Mouse (Mus musculus): ENCODE measurements at regions not wholly inside any gene's neighbourhood (a gene's known extent, or its start where the extent isn't known, plus 50 kb on each side); places are given as distances from the start of the nearest gene placed in this dataset.

DNA sequence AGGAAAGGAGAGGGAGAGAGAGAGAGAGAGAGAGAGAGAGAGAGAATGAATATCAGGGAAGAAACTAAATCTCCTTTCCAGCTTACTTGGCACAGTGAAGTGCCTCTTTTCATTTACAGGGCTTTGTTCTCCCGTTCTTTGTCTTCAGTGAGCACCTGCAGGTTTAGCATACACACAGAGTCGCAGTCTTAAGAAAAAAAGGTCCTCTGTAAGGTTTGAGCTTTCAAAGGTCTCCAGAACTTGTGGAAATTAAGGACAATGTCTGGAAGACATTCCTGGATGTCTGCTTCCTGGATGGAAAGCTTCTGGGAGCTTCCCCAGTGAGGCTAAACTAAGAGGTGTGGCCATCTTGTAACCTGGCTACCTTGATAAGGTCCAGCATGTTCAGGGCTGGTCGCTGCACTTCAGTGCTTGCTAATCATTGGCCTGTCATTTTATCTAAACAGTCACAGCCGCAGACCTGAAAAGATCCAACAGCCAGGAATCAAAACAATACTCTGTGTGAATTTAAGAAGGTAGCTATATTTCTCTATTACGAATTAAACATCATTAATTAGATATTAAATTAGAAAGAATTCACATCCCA lies 113.1 kb upstream of the Ralgapa2 start:
- DNase-seq: no peak

DNA sequence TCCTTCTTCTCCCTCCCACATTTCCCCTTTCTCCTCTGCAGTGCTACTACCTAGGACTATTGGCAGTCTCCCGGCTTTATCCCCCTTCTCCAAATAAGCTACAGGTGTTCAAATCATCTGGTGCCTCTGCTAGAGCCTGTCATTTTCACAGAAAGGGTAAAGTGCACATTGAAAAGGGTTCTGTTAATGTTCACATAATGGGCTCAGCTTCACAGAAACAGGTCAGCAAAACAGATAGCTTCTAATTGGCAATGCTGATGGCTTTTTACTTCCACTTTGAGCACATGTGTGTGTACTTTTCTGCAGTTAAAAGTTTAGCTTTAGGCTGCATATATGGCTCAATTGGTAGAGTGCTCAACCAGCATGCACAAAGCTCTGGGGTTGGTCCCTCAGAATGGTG lies 114.4 kb upstream of the Ralgapa2 start:
- peak; percentile 3 for DNase-seq

DNA sequence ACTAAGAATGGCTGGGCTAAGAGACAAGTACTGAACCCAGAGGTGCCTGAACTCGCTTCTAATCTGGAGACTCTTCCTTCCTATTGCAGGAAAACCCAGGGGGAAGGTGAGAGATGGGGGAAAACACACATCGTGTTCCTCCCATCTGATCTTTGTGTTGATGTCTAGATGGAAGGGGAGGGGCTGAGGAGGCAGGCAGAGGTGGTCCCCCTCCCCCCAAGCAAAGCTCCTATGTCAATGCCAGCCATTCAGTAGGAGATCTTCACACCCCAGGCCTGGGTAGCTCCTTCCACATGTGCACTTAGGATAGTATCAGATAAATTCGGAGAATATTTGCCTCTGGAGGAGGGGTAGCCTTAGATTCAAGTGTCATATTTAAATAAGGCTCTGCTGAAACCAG lies 118.0 kb upstream of the Ralgapa2 start:
- no peak for DNase-seq

DNA sequence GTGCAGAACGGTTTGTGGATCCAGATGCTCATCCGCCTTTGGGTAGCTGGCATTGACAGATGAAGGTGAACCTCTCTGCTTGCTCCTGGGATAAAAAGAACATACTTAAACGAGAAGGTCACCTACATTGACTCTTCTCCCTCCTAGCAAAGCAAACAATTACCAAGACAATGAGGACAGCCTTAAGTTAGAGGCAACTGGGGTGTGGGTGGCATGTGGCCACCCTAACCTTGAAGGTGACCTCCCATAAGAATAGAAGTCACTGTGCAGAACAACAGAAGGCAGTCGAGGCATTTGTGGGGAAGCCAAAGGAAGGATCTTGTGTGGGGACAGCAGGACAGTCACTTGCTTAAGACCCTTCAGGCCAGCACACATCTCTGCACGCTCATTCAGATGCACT lies 119.0 kb upstream of the Ralgapa2 start:
- no peak for DNase-seq

GRCm38 (mm10) chr2:146633329-146634070 lies 121.4 kb upstream of the Ralgapa2 start:
- DNase-seq: peak; percentile 59

- DNase-seq: no peak
Measured at GRCm38 (mm10) chr2:146637573-146637972, 125.4 kb upstream of the Ralgapa2 start.

DNA sequence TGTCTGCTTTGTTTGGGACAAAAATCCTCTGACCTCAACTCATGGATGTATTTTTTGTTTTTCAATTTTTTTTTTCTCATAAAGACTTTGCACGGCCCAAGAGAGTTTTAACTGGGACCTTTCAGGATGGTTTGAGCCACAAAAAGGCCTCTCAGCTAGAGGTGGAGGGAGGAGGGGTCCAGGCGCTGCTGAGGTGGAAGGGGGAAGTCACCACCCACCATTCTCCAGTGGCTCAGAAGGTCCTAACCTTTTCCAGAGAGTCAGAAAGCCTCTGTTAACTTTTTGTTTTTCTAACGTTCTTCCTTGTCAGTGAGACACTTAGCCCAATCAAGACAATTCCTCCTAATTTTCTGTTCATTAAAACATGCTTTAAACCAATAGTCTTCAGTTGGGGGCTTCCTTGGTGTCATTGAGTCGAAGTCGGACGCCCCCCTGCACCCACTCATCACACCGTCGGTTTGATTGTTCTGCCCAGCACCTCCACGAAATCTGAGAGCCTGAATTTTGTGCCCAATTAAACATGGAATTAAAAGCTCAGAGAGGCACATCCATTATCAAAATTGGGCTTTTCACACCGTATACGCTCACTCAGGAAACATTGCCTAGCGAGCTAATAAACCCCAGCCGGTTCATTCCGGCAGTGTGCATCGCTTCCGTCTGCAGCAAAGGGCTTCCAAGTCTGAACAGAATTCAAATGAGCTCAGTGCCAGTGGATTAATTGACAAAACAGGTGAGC lies 134.3 kb upstream of the Ralgapa2 start:
- no peak for DNase-seq

DNA sequence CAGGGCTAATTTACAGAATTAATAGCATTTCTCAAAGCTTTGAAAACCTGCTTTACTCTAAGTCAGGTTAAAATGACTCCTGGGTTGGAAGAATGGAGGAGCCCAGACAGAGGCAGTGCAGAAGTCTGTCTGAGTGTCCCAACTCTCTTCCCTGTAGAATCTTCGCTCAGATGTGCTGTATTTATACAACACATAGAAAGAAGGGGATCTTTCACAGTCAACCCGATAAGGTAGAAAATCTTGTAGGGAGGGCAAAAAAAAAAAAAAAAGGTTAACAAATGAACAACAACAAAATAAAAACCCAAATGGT lies 134.8 kb upstream of the Ralgapa2 start:
- no peak for DNase-seq

- DNase-seq: no peak
Measured at GRCm38 (mm10) chr2:146661346-146661745, 149.2 kb upstream of the Ralgapa2 start.

- no peak for DNase-seq
Measured at GRCm38 (mm10) chr2:146672761-146673160, 160.6 kb upstream of the Ralgapa2 start.

GRCm38 (mm10) chr2:146681979-146682378 lies 169.8 kb upstream of the Ralgapa2 start:
- DNase-seq: no peak

DNA sequence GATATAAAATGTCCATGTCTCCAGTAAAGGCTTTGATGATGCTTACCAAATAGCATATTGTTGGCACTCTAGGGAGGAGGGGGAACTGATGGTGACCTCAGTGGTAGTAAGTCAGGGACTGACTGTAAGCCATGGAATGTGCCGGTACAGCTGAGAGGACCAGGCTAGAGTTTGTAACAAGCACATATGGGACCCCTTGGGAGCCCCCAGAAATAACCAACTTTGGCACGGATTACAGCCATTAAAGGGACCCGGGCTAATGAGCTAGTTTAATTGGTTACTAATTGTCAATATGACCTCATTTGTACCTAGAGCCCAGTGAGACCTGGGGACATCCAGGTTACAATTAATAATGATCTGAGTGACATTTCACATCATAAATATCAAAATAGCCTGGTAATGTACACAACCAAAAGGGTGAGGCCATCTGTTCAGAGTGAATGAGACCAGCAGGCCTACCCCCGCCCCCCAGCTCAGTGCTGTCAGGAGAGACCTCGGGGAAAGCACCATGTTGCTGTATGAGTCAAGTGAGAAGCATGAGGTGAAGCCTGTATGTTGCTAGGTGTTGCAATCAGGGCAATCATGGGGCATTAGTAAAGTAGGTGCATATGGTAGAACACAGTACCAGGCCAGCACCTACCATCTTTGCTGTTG lies 169.7 kb upstream of the Kiz start:
- no peak for DNase-seq

- no peak for DNase-seq
Measured at GRCm38 (mm10) chr2:146688544-146688943, 167.1 kb upstream of the Kiz start.

DNA sequence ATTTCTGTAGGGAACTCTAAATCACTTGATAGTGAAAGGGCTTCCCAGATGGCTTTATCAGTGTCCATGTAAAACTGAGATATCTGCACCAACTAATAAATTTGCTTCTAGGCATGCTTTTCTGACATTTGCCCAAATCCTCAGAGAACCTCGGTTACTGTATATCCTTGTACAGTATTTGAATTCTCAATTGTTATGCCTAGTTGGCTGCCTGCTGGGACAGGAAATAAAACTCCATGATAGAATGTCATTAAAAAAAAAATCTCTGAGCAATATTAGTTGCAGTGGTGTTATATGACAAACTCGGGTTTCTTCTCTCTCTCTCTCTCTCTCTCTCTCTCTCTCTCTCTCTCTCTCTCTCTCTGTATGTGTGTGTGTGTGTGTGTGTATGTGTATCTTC lies 162.2 kb upstream of the Kiz start:
- DNase-seq: no peak

GRCm38 (mm10) chr2:146694041-146694440 lies 161.6 kb upstream of the Kiz start:
- DNase-seq: no peak

DNA sequence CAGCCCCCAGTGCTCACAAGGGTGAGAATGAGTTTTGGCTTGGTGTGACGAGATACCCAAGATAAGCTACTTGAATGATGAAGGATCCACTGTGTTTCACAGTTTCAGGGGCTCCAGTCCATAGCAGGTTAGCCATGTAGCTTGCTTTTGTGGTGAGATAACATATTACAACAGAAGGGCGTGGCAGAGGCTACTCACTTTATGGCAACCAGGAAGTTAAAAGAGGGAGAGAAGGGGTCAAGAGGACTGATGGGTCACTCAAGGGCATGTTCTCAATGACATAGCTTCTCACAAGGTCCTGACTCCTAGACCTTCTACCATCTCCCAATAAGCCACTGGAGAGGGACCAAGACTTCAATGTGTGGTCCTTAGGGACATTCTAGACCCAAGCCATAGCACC lies 159.4 kb upstream of the Kiz start:
- no peak for DNase-seq

DNA sequence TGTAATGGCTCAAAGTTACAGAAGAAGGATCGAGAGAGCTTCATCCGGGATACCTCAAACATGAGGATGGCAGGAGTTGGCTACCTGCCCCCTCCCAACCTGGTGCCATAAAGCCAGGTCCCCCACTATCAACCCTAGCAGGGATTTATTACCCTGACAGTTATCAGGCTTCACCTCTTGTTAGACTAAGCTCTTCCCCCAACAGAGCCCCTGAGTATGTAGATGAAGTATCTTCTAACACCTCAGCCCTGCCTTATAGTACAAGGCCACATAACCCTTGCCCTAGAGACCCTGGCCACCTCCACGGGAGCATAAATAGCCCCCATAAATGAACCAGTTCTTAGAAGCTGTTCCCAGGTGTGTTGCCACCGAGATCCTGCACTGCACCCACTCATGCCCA lies 158.9 kb upstream of the Kiz start:
- no peak for DNase-seq

DNA sequence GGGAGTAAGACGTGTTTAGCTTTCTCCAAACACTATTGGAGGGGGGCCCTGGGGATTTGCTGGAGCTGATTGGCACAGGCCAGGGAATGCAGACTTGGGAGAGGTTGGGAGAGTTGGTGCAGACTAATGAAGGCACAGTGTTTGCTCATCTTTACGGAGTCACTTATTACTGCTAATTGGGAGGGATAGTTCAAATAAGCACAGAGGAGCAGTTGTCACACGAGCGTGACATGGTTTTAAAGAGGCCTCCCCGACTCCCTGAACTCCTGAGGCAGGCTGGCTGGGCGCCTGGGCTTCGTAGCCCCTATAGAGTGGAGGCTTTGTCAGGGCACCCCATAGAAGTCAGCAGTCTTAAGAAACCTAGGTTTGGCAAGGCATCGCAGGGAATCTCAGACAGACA lies 145.0 kb upstream of the Kiz start:
- no peak for DNase-seq

GRCm38 (mm10) chr2:146721184-146721715 lies 134.4 kb upstream of the Kiz start:
- no peak for DNase-seq

DNA sequence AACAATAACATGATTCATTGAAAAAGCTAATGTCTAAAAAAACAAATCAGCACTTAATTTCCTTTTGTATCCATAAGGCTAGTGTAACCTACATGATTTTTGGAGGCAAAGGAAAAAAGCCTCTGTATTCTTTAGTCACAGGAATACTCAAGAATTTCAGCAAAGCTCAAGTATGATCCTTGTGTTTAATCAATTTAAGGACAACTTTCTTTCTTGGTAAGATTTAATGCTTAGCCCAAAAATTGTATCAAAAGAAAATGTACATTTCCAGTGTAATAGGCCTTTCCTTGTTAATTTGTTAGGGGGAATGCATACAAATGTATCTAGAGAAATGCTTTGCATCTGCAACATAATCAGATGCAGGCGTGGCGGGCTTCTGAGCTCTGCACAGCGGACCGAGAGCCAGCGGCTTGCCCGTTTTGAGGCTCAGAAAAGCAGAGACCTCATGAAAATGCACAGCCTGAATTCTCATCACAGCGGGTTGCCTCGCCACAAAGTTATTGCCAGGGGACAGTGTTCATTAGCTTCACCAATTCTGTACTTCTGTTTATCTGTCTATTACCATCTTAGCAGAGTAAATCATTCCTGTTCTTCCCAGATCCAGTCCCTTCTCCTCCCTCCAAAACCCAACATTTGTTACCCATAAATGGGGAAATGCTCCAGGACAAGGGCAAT lies 133.2 kb upstream of the Kiz start:
- no peak for DNase-seq

- no peak for DNase-seq
Measured at GRCm38 (mm10) chr2:146723172-146723571, 132.5 kb upstream of the Kiz start.

GRCm38 (mm10) chr2:146723671-146724070 lies 132.0 kb upstream of the Kiz start:
- DNase-seq: no peak

DNA sequence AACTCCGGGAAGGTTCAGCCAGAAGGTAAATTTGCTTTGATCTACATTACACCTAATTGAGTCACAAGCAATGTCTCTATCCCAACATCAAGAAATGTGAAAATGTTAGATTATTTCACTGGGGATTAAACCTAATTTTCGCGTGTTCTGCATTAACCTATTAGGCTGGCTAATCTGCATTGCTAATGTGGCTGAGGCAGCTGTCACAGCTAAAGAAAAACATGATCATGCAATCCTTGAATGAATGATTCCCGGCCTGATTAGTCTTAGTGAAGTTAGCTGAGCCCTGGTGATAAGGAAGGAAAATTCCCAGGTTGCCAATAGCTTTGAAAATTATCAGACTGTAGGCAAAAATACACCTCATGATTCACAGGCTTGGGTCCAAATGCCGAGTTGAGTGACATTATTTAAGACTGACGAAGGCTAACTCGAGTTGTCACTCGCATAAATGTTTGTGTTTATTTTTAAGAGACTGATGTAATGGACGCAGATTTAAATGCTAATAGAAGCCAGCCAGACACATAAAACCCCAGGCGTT lies 131.5 kb upstream of the Kiz start:
- DNase-seq: no peak

Data from kidney, adult 18-20 months (tissue).